Mouse (Mus musculus) mesoderm, embryonic 11.5 days (tissue): ENCODE data around the gene Fignl2.

Source experiments
- DNase-seq: peaks from one replicate; pipeline ENCODE4 v3.0.0-alpha.2; 2012; ENCODE audit warnings: low read depth, low spot score

The Fignl2 gene

GRCm38 (mm10) chr15:101011352-101011751 is 67.0 kb downstream of the Fignl2 start:
- DNase-seq: no peak

GRCm38 (mm10) chr15:101008386-101009010 is 69.9 kb downstream of the Fignl2 start:
- DNase-seq: no peak

GRCm38 (mm10) chr15:101007236-101007635 is 71.1 kb downstream of the Fignl2 start:
- DNase-seq: no peak

- DNase-seq: peak; percentile 65
Measured at GRCm38 (mm10) chr15:101006251-101007040, 71.9 kb downstream of the Fignl2 start.

- no peak for DNase-seq
Measured at GRCm38 (mm10) chr15:101005717-101006116, 72.7 kb downstream of the Fignl2 start.

- DNase-seq: no peak
Measured at GRCm38 (mm10) chr15:101004538-101004937, 73.8 kb downstream of the Fignl2 start.

GRCm38 (mm10) chr15:101002466-101002865 is 75.9 kb downstream of the Fignl2 start:
- no peak for DNase-seq

GRCm38 (mm10) chr15:101001685-101002084 is 76.7 kb downstream of the Fignl2 start:
- no peak for DNase-seq
